31 mouse cellular contexts compared by ENCODE assay signal in the genomic region with DNA sequence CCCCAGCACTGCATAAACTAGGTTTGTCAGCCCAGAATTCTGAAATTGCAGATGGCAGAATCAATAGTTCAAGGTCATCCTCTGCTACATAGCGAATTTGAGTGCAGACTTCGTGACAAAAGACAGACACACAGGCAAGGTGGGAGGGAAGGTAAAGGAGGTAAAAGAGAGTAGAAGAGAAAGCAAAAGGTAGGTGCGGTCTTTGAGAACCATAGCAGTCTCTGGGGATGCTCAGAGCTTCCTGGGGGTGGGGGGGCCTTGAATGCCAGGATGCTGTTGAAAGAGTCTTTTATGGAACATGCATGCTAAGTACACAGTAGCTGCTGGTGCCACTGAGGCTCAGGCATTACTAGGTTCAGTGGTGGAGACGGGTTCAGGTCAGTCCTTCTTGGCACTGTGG. TPM values are rescaled to one million over a fixed set of nuclear protein-coding genes. Genes with fewer than 3 reads are reported as not detected.
DNase-seq lines count a peak whose midpoint lies in the region; ATAC-seq and TF ChIP-seq lines count a peak whose summit lies in the region.
"Had no signal": no experiment of that assay in that cellular context is flagged by ENCODE, and none has a peak within 500 bp of the region (broad histone marks: within the 10 kb centered on the region; RNA-seq: fewer than 3 reads in every experiment).

No protein-coding gene starts in this region.

- H3K9ac ChIP-seq in liver, embryonic 15.5 days: no peak overlapping the region
- H3K9ac ChIP-seq: forebrain, embryonic 13.5 days; hindbrain, embryonic 12.5 days; kidney, embryonic 15.5 days; limb, embryonic 13.5 days; midbrain, embryonic 13.5 days; neural tube, embryonic 15.5 days had no signal

- TF ChIP-seq CTCF in spleen, adult 2 months (IDR thresholded peaks at IDR 0.05; ENCODE audit: extremely low read depth, insufficient read depth, insufficient read length, insufficient replicate concordance): no peak
- no peak for TF ChIP-seq CTCF in bone marrow macrophage, adult 2 months (IDR thresholded peaks at IDR 0.05; ENCODE audit: low read depth, low read length)

- no peak for ATAC-seq in liver, embryonic 15.5 days (ENCODE audit: insufficient read depth)
- ATAC-seq: forebrain, embryonic 13.5 days; midbrain, embryonic 13.5 days had no signal

- TF ChIP-seq POLR2A in spleen, adult 2 months (IDR thresholded peaks at IDR 0.05; ENCODE audit: low read depth, low read length): no peak
- no peak for TF ChIP-seq POLR2A in bone marrow macrophage, adult 2 months (IDR thresholded peaks at IDR 0.05; ENCODE audit: borderline replicate concordance, low read depth, low read length)

- no peaks in the 10 kb centered on the region for H3K27me3 ChIP-seq in spleen, adult 2 months (ENCODE audit: control insufficient read depth, insufficient read depth, low read length)
- no peaks in the 10 kb centered on the region for H3K27me3 ChIP-seq in liver, embryonic 15.5 days
- no peaks in the 10 kb centered on the region for H3K27me3 ChIP-seq in forebrain, embryonic 10.5 days (ENCODE audit: poor library complexity, severe bottlenecking)
- H3K27me3 ChIP-seq: forebrain, embryonic 13.5 days; hindbrain, embryonic 12.5 days; kidney, embryonic 15.5 days; limb, embryonic 13.5 days; midbrain, embryonic 13.5 days; neural tube, embryonic 15.5 days had no signal

- no peak overlapping the region for H3K27ac ChIP-seq in spleen, adult 2 months (ENCODE audit: insufficient read depth, low read length)
- H3K27ac ChIP-seq in bone marrow macrophage, adult 2 months (ENCODE audit: insufficient read depth, low read depth, low read length): peak overlapping the region; percentile 91
- no peak overlapping the region for H3K27ac ChIP-seq in liver, embryonic 15.5 days (replicated peaks)
- no peak overlapping the region for H3K27ac ChIP-seq in forebrain, embryonic 10.5 days
- H3K27ac ChIP-seq: forebrain, embryonic 13.5 days; hindbrain, embryonic 12.5 days; kidney, embryonic 15.5 days; limb, embryonic 13.5 days; midbrain, embryonic 13.5 days; neural tube, embryonic 15.5 days; stomach, postnatal 0 days had no signal

- H3K4me1 ChIP-seq in spleen, adult 2 months (ENCODE audit: control insufficient read depth, insufficient read depth, insufficient read length): peaks cover 16% of the 10 kb centered on the region; the same call in 1 of the 2 replicates
- H3K4me1 ChIP-seq in bone marrow macrophage, adult 2 months (ENCODE audit: control insufficient read depth, insufficient read depth, low read length): peaks cover 49% of the 10 kb centered on the region
- no peaks in the 10 kb centered on the region for H3K4me1 ChIP-seq in liver, embryonic 15.5 days (replicated peaks)
- no peaks in the 10 kb centered on the region for H3K4me1 ChIP-seq in forebrain, embryonic 10.5 days
- H3K4me1 ChIP-seq: forebrain, embryonic 13.5 days; hindbrain, embryonic 12.5 days; kidney, embryonic 15.5 days; limb, embryonic 13.5 days; midbrain, embryonic 13.5 days; neural tube, embryonic 15.5 days had no signal

- peak overlapping the region; percentile 3 for H3K4me3 ChIP-seq in spleen, adult 2 months (ENCODE audit: extremely low read depth, insufficient read depth, insufficient read length)
- H3K4me3 ChIP-seq in bone marrow macrophage, adult 2 months (ENCODE audit: insufficient read depth, low read length): peak overlapping the region; percentile 63
- H3K4me3 ChIP-seq in liver, embryonic 15.5 days (replicated peaks): no peak overlapping the region
- no peak overlapping the region for H3K4me3 ChIP-seq in forebrain, embryonic 10.5 days
- H3K4me3 ChIP-seq: erythroblast, embryonic 14.5 days; forebrain, embryonic 13.5 days; hindbrain, embryonic 12.5 days; kidney, embryonic 15.5 days; limb, embryonic 13.5 days; midbrain, embryonic 13.5 days; neural tube, embryonic 15.5 days had no signal

- H3K9me3 ChIP-seq in liver, embryonic 15.5 days (replicated peaks): no peaks in the 10 kb centered on the region
- H3K9me3 ChIP-seq in forebrain, embryonic 10.5 days: no peaks in the 10 kb centered on the region
- H3K9me3 ChIP-seq: forebrain, embryonic 13.5 days; G1E; hindbrain, embryonic 12.5 days; kidney, embryonic 15.5 days; limb, embryonic 13.5 days; midbrain, embryonic 13.5 days; neural tube, embryonic 15.5 days had no signal

- 63% methylated on average over 4 of the region's 4 CpGs for WGBS in spleen, adult 2 months
- 54% methylated on average over 4 of the region's 4 CpGs for WGBS in liver, embryonic 15.5 days (ENCODE audit: insufficient replicate concordance)
- WGBS in forebrain, embryonic 10.5 days: 72% methylated on average over 4 of the region's 4 CpGs

- peak overlapping the region; percentile 25 for H3K4me2 ChIP-seq in liver, embryonic 15.5 days
- H3K4me2 ChIP-seq: forebrain, embryonic 13.5 days; heart, embryonic 11.5 days; hindbrain, embryonic 12.5 days; kidney, embryonic 15.5 days; limb, embryonic 13.5 days; midbrain, embryonic 13.5 days; neural tube, embryonic 15.5 days had no signal

- no peak for DNase-seq in spleen, adult 2 months (ENCODE audit: low read depth in 1 of 2, low spot score in 2 of 2)
- DNase-seq in spleen, postnatal 36 days (ENCODE audit: low spot score in 2 of 2): no peak
- DNase-seq in kidney, postnatal 4 days: no peak
- no peak for DNase-seq in gastrocnemius, postnatal 4 days (ENCODE audit: low spot score in 2 of 2)
- no peak for DNase-seq in forebrain, embryonic 10.5 days (ENCODE audit: extremely low spot score, low spot score)
- DNase-seq: adrenal gland, postnatal 14 days; B cell, adult 2 months; cerebellum, adult 2 months; cerebellum, postnatal 14 days; gastrocnemius, postnatal 10 days; heart, postnatal 36 days; kidney, adult 18-20 months; kidney, postnatal 25 days; lung, adult 2 months; lung, postnatal 10 days; retina, postnatal 1 day; right cerebral cortex, postnatal 14 days; thymus, adult 2 months; thymus, postnatal 4 days had no signal

- no peaks in the 10 kb centered on the region for H3K36me3 ChIP-seq in spleen, adult 2 months (ENCODE audit: control insufficient read depth, insufficient read depth, low read length)
- no peaks in the 10 kb centered on the region for H3K36me3 ChIP-seq in liver, embryonic 15.5 days (replicated peaks)
- peaks cover 12% of the 10 kb centered on the region for H3K36me3 ChIP-seq in forebrain, embryonic 10.5 days (replicated peaks)
- H3K36me3 ChIP-seq: G1E; midbrain, embryonic 13.5 days; neural tube, embryonic 15.5 days had no signal

RNA-seq across cellular contexts. Expression of a gene that starts 2.4 kb away (rescaled TPM):
- 24.4 and 28.6 TPM in 2 replicates for polyA plus RNA-seq in spleen, adult 2 months (2012; rRNA removed)
- polyA plus RNA-seq in bone marrow macrophage, adult 2 months (2012; ENCODE audit: insufficient read depth, insufficient read length, missing spikeins): 393 and 491 TPM in 2 replicates
- polyA plus RNA-seq in liver, embryonic 15.5 days (2015; fragmentation: Nextera tagmentation; extraction: Ambion mirVana): 11.9 and 12.3 TPM in 2 replicates
- 1 to 10 TPM; 3.0 to 4.3 TPM for total RNA-seq in gastrocnemius, postnatal 4 days (2021)
- 1.6 and 2.2 TPM in 2 replicates for polyA plus RNA-seq in forebrain, embryonic 10.5 days (2016; fragmentation: Nextera tagmentation; extraction: Ambion mirVana)

RNA-seq across cellular contexts. Expression of a gene that starts 33.9 kb away (rescaled TPM):
- polyA plus RNA-seq in spleen, adult 2 months (2012; rRNA removed): 97.2 and 110 TPM in 2 replicates
- 46.6 and 53.4 TPM in 2 replicates for polyA plus RNA-seq in bone marrow macrophage, adult 2 months (2012; ENCODE audit: insufficient read depth, insufficient read length, missing spikeins)
- polyA plus RNA-seq in liver, embryonic 15.5 days (2015; fragmentation: Nextera tagmentation; extraction: Ambion mirVana): 5.4 and 7.1 TPM in 2 replicates
- total RNA-seq in gastrocnemius, postnatal 4 days (2021): 10 to 100 TPM; 42.1 to 57.6 TPM
- 42.6 and 47.3 TPM in 2 replicates for polyA plus RNA-seq in forebrain, embryonic 10.5 days (2016; fragmentation: Nextera tagmentation; extraction: Ambion mirVana)

Comparison
In these comparisons a context has a peak if more than half of its experiments do, and no peak if none do; other contexts are left out.
1. H3K4me3 ChIP-seq: peak in spleen, adult 2 months (single experiment) and bone marrow macrophage, adult 2 months (single experiment); none in liver, embryonic 15.5 days (single experiment) and forebrain, embryonic 10.5 days (single experiment).
2. RNA of a gene that starts 2.4 kb away (polyA plus RNA-seq): 393 to 491 TPM in bone marrow macrophage, adult 2 months; 24.4 to 28.6 TPM in spleen, adult 2 months, 11.9 to 12.3 TPM in liver, embryonic 15.5 days and 1.6 to 2.2 TPM in forebrain, embryonic 10.5 days; every median in the first group is over 10 times any median in the second.